ENCODE assay signal across 8 mouse cellular contexts in genomic region chr3:139073801-139074483, GRCm38 (mm10). TPM values are rescaled to one million over a fixed set of nuclear protein-coding genes. Genes with fewer than 3 reads are reported as not detected.
DNase-seq lines count a peak whose midpoint lies in the region; ATAC-seq lines count a peak whose summit lies in the region.

No protein-coding gene starts in this region.

- peak overlapping the region; percentile 87 for H3K4me3 ChIP-seq in intestine, embryonic 14.5 days (ENCODE audit: low read depth, low read length)
- peak overlapping the region; percentile 92 for H3K4me3 ChIP-seq in neural tube, embryonic 11.5 days (ENCODE audit: low read depth, low read length)

- no peaks in the 10 kb centered on the region for H3K36me3 ChIP-seq in intestine, embryonic 14.5 days (ENCODE audit: control insufficient read depth, insufficient read depth, low read length)
- no peaks in the 10 kb centered on the region for H3K36me3 ChIP-seq in neural tube, embryonic 11.5 days (ENCODE audit: control insufficient read depth, insufficient read depth, low read length)

- ATAC-seq in intestine, embryonic 14.5 days (replicated peaks; ENCODE audit: low FRiP score, low TSS enrichment, low read depth): no peak
- ATAC-seq in neural tube, embryonic 11.5 days (ENCODE audit: insufficient read depth, low FRiP score, low TSS enrichment): no peak
- no peak for ATAC-seq in monocyte, adult 5-6 weeks (replicated peaks; ENCODE audit: insufficient number of reproducible peaks, low FRiP score, low TSS enrichment, poor library complexity, severe bottlenecking)

- peak overlapping the region; percentile 91 for H3K9ac ChIP-seq in intestine, embryonic 14.5 days (ENCODE audit: low read length)
- peak overlapping the region; percentile 95 for H3K9ac ChIP-seq in neural tube, embryonic 11.5 days (ENCODE audit: low read length)

- no peaks in the 10 kb centered on the region for H3K9me3 ChIP-seq in intestine, embryonic 14.5 days (ENCODE audit: control insufficient read depth, low read length)
- no peaks in the 10 kb centered on the region for H3K9me3 ChIP-seq in neural tube, embryonic 11.5 days (ENCODE audit: control insufficient read depth, low read length)

- H3K27me3 ChIP-seq in intestine, embryonic 14.5 days (replicated peaks; ENCODE audit: control insufficient read depth, insufficient read depth, low read length): no peaks in the 10 kb centered on the region
- H3K27me3 ChIP-seq in neural tube, embryonic 11.5 days (ENCODE audit: control insufficient read depth, insufficient read depth, low read length): no peaks in the 10 kb centered on the region

- H3K4me2 ChIP-seq in intestine, embryonic 14.5 days (ENCODE audit: low read length): peak overlapping the region; percentile 73
- peak overlapping the region; percentile 62 for H3K4me2 ChIP-seq in neural tube, embryonic 11.5 days (ENCODE audit: low read depth)

- DNase-seq in retina, adult 2 months (ENCODE audit: low read depth, low spot score): peak; percentile 15
- DNase-seq in retina, embryonic 14.5 days (ENCODE audit: low spot score): no peak
- peak; percentile 28 for DNase-seq in embryo, embryonic 11 days
- peak; percentile 54 for DNase-seq in intestine, embryonic 14.5 days (ENCODE audit: low spot score)
- peak; percentile 13 for DNase-seq in neural tube, embryonic 11.5 days (ENCODE audit: low spot score)
- no peak for DNase-seq in adrenal gland, postnatal 4 days (ENCODE audit: low spot score in 2 of 2)
- no peak for DNase-seq in left cerebral cortex, adult 11 months (ENCODE audit: low spot score)

- H3K4me1 ChIP-seq in intestine, embryonic 14.5 days (replicated peaks; ENCODE audit: control insufficient read depth, insufficient read depth, low read length): peaks cover 19% of the 10 kb centered on the region
- H3K4me1 ChIP-seq in neural tube, embryonic 11.5 days (ENCODE audit: control insufficient read depth, insufficient read depth, low read length): peaks cover 7% of the 10 kb centered on the region; the same call in 1 of the 2 replicates

- 5% methylated on average over 12 of the region's 12 CpGs for WGBS in intestine, embryonic 14.5 days
- WGBS in neural tube, embryonic 11.5 days: 6% methylated on average over 12 of the region's 12 CpGs

- peak overlapping the region; percentile 98 for H3K27ac ChIP-seq in intestine, embryonic 14.5 days (ENCODE audit: low read depth)
- peak overlapping the region; percentile 97 for H3K27ac ChIP-seq in neural tube, embryonic 11.5 days (ENCODE audit: low read depth, low read length)

RNA-seq across cellular contexts. Expression of gene Rap1gds1, which starts 1.1 kb away (rescaled TPM):
- 61.4 and 66.6 TPM in 2 replicates for polyA plus RNA-seq in intestine, embryonic 14.5 days (2014; fragmentation: Nextera tagmentation; extraction: Ambion mirVana)
- 81.1 and 89.0 TPM in 2 replicates for polyA plus RNA-seq in neural tube, embryonic 11.5 days (2014; fragmentation: Nextera tagmentation; extraction: Ambion mirVana)
- total RNA-seq in adrenal gland, postnatal 4 days (2021): 10 to 100 TPM; 49.2 to 58.4 TPM
- total RNA-seq in monocyte, adult 5-6 weeks (2017): 57.7 to 83.7 TPM (median 58.3 TPM) in 3 replicates

Comparison
In these comparisons a context has a peak if more than half of its experiments do, and no peak if none do; other contexts are left out.
1. DNase-seq: peak in retina, adult 2 months (single experiment), embryo, embryonic 11 days (single experiment), intestine, embryonic 14.5 days (single experiment) and neural tube, embryonic 11.5 days (single experiment); none in retina, embryonic 14.5 days (single experiment), adrenal gland, postnatal 4 days (0 of 2) and left cerebral cortex, adult 11 months (single experiment).